Mouse (Mus musculus) forebrain, embryonic 16.5 days (tissue): ENCODE measurements around the gene Pla2g12a. TPM values are rescaled to one million over a fixed set of nuclear protein-coding genes. Genes with fewer than 3 reads are reported as not detected.

ENCODE experiments used
- ATAC-seq: fragments of 200-750 bp; cut with Nextera tagmentation; 2 replicates; pipeline ENCODE4 v1.8.0; 2017; ENCODE audit warnings: mild to moderate bottlenecking, moderate library complexity
- H3K27ac ChIP-seq: fragments of 300-500 bp; sonication (generic); 2 replicates; pipeline ENCODE4 v1.5.1; 2014; ENCODE audit warnings: low read length, control low read depth
- H3K27me3 ChIP-seq: fragments of 300-500 bp; sonication (generic); replicated peaks from 2 replicates; pipeline ENCODE4 v1.6.1; 2014; ENCODE audit warnings: low read length; ENCODE audit not compliant: control insufficient read depth, insufficient read depth
- H3K36me3 ChIP-seq: fragments of 300-500 bp; sonication (generic); 2 replicates; pipeline ENCODE4 v1.6.1; 2014; ENCODE audit not compliant: control insufficient read depth, insufficient read depth
- H3K4me1 ChIP-seq: fragments of 300-500 bp; sonication (generic); replicated peaks from 2 replicates; pipeline ENCODE4 v1.6.1; 2014; ENCODE audit warnings: low read length; ENCODE audit not compliant: control insufficient read depth, insufficient read depth
- H3K4me2 ChIP-seq: fragments of 300-500 bp; sonication (generic); 2 replicates; pipeline ENCODE4 v1.6.1; 2014; ENCODE audit warnings: mild to moderate bottlenecking, low read length, control low read depth
- H3K4me3 ChIP-seq: fragments of 300-500 bp; sonication (generic); replicated peaks from 2 replicates; pipeline ENCODE4 v1.5.1; 2014; ENCODE audit warnings: mild to moderate bottlenecking, low read length, control low read depth
- H3K9ac ChIP-seq: fragments of 300-500 bp; sonication (generic); replicated peaks from 2 replicates; pipeline ENCODE4 v1.6.1; 2014; ENCODE audit warnings: low read depth, low read length, control low read depth
- H3K9me3 ChIP-seq: fragments of 300-500 bp; sonication (generic); 2 replicates; pipeline ENCODE4 v1.6.1; 2016; ENCODE audit warnings: low read length; ENCODE audit not compliant: control insufficient read depth
- WGBS: fragments of 180-500 bp; shearing (Covaris S2); extraction: QIAGEN DNeasy Blood & Tissue Kit; methylation state at CpG from one replicate; pipeline ENCODE4 v1.1.7; 2014; 5-methylcytosine and 5-hydroxymethylcytosine counted together
- polyA plus RNA-seq: library from polyadenylated mRNA; unstranded; fragments of >200 nt; fragmentation: Nextera tagmentation; extraction: Ambion mirVana; gene quantifications from 2 replicates; pipeline ENCODE4 v1.2.1, GENCODE M21; 2015

Gene Pla2g12a
- polyA plus RNA-seq, 1 experiment from 2014 or later = 34.0 TPM

- Histone ChIP-seq H3K4me1 (no peaks in the 10 kb centered on the region), H3K9ac (no peak overlapping the region), H3K27ac (no peak overlapping the region), H3K4me2 (no peak overlapping the region), H3K36me3 (no peaks in the 10 kb centered on the region), H3K9me3 (no peaks in the 10 kb centered on the region), H3K4me3 (no peak overlapping the region), H3K27me3 (no peaks in the 10 kb centered on the region)
- no peak for ATAC-seq
- 96% methylated on average over 2 of the region's 2 CpGs for WGBS
Measured at GRCm38 (mm10) chr3:129940780-129941179, 62.4 kb downstream of the Pla2g12a start.

- 89% methylated on average over 1 of the region's 1 CpGs for WGBS
- H3K27ac ChIP-seq = no peak overlapping the region
- ATAC-seq = no peak
Measured at GRCm38 (mm10) chr3:129941291-129941690, 62.9 kb downstream of the Pla2g12a start.

GRCm38 (mm10) chr3:129943813-129944212, 65.4 kb downstream of the Pla2g12a start:
- H3K27ac ChIP-seq = no peak overlapping the region
- H3K4me2 ChIP-seq = no peak overlapping the region
- no peak overlapping the region for H3K9ac ChIP-seq
- H3K4me1 ChIP-seq = no peaks in the 10 kb centered on the region
- H3K4me3 ChIP-seq = no peak overlapping the region
- no peaks in the 10 kb centered on the region for H3K9me3 ChIP-seq
- 82% methylated on average over 4 of the region's 4 CpGs for WGBS
- ATAC-seq = no peak
- H3K36me3 ChIP-seq = no peaks in the 10 kb centered on the region
- H3K27me3 ChIP-seq = no peaks in the 10 kb centered on the region

More at GRCm38 (mm10) chr3:129941291-129941690, 62.9 kb downstream of the Pla2g12a start:
- Histone ChIP-seq H3K9me3 (no peaks in the 10 kb centered on the region), H3K36me3 (no peaks in the 10 kb centered on the region), H3K9ac (no peak overlapping the region), H3K4me3 (no peak overlapping the region), H3K27me3 (no peaks in the 10 kb centered on the region), H3K4me2 (no peak overlapping the region), H3K4me1 (no peaks in the 10 kb centered on the region)

Other genes with a start within 250 kb of the Pla2g12a start
- 1.4 and 3.0 TPM in 2 replicates for gene Egf, start 123.3 kb upstream of the Pla2g12a start, polyA plus RNA-seq
- not detected in 2 replicates for gene Lrit3, start 74.6 kb upstream of the Pla2g12a start, polyA plus RNA-seq
- 0.25 TPM in 1 of 2 replicates, not detected in the other for gene Rrh, start 56.0 kb upstream of the Pla2g12a start, polyA plus RNA-seq
- 44.7 and 45.3 TPM in 2 replicates for gene Gar1, start 47.2 kb upstream of the Pla2g12a start, polyA plus RNA-seq
- gene Cfi, start 42.7 kb upstream of the Pla2g12a start, polyA plus RNA-seq = 0.22 and 0.26 TPM in 2 replicates
- gene Casp6, start 22.8 kb downstream of the Pla2g12a start, polyA plus RNA-seq = 27.4 and 29.1 TPM in 2 replicates
- 4.7 and 7.4 TPM in 2 replicates for gene Mcub, start 91.6 kb downstream of the Pla2g12a start, polyA plus RNA-seq
- 30.7 and 33.6 TPM in 2 replicates for gene Sec24b, start 182.9 kb downstream of the Pla2g12a start, polyA plus RNA-seq